Mouse (Mus musculus) heart, adult 2 months (tissue): ENCODE results near the gene Ecd.

Experiments
- CTCF ChIP-seq: fragments of 200-600 bp; IDR thresholded peaks from 2 replicates; pipeline ENCODE4 v1.8.1; 2022; ENCODE audit warnings: antibody characterized with exemption, mild to moderate bottlenecking, moderate library complexity
- POLR2A ChIP-seq: fragments of 200-500 bp; IDR thresholded peaks from 2 replicates; pipeline ENCODE4 v1.6.1; 2011; ENCODE audit warnings: mild to moderate bottlenecking, low read depth, low read length, control low read depth; ENCODE audit not compliant: insufficient read depth

GRCm38 (mm10) chr14:20294117-20294892 is 53.6 kb downstream of the Ecd start, which contains the start of gene Nudt13:
- TF ChIP-seq CTCF (no peak), POLR2A (peak; percentile 81)
